Mouse (Mus musculus): ENCODE measurements around the gene Rps23.
A peak's percentile ranks its signal among the peaks of the same experiment; 100 is the strongest.
"Not testable (repeated sequence)": the region's sequence is repeated elsewhere in the genome, so short reads cannot be mapped to it uniquely, and the experiment has no call there.

Rps23 gene

DNA sequence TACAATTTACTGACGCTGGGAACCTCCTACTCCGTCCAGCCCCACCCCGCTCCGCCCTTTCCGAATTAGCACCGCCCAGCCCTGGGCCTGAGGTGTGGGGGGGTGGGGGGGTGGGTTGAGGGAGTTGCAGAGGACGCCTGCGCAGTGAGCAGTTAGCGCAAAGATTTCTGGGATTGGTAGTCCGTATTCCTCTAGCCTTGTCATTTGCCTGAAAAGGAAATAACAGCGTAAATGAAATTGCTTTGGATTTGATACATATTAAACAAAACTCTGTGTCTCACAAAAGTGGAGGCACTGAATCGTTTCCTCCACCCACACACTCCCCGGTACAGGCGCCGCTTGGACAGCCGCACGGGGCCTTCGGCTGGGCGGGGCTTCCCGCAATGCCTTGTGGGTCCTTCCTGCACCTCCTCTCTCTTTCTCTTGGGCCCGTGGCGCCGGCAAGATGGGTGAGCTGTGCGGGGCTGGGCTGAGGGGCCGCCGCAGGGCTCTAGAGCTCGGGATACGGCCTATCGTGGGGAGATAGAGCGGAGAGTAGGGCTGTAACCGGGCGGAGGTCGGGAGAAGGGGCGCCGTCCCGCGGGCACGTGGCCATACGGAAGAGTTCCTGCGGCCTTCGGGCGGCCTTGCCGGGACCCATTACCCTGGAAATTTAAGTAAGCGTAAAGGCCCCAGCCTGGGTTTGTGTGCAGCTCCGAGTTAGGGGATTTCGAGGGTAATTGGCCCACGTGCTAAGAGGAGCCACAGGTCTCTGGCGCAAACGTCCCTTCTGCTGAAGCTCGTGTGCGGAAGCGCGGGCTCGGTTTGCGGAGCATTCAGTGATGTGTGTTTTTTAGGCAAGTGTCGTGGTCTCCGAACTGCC is at the start of gene Rps23:
Rps23 (plus strand) TSS at position 208 of the 862 bp plus-strand sequence.
- peak; percentile 93 for DNase-seq

DNA sequence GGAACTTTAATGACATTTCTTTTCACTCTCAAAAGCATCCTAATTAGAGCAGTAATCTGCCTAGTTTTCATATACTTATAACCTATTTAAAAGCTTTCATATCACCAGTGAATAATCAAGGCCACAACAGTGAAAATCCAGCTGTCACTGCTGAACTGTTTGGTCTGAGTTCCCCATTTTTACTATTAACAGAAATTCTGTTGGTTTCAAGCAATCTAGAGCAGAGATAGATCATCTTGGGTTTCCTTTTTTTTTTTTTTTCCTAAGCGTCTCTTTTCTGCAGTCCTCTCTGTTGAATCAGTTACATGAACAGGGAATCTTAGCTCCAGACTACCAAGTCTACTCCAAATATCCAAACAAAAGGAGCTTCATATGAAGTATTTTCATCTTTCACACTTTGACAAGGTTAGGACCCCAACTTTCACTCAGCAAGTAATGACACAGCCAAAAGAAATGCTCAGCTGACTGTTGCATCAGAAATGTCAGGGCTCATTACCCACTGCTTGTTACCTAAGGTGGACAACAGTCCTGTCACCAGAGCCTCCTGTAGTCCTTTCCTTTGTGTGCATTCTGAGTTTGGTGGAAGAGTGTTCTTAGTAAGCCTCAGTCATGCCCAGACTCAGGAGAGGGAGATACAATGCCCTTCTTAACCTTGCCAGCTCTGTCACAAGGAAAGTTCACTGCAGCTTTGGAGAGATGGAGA is 40.9 kb upstream of the Rps23 start:
- no peak for DNase-seq

DNA sequence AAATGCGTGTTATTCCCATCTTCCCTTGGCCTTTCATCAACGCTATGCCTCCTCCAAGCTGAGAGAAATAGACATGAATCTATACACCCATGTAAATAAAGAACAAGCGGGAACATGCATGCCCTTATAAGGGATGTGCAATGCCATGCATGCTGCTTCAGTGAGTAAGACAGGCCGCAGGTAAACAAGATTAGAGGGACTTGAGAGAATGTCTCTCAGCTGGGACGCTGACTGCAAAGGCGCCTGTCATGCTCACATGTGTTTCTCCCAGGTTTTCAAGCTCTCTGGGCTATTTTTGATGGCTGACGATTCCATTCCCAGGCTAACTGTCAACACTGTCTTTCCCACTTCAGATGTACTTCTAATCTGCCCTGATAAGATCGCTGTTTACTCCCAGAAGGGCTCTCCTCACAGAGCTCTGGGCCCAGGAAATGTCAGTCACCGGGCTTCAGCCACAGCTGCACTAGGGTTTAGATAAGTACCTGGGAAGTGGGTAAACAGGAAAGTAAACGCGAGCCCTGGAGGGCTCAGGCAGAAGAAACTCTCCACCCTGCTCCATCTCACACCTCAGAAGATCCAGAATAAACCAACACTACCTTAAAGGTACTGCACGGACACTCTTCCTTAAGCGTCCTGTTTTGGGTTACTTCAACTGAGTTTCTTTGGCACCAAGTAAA is 36.8 kb upstream of the Rps23 start:
- DNase-seq = no peak

DNA sequence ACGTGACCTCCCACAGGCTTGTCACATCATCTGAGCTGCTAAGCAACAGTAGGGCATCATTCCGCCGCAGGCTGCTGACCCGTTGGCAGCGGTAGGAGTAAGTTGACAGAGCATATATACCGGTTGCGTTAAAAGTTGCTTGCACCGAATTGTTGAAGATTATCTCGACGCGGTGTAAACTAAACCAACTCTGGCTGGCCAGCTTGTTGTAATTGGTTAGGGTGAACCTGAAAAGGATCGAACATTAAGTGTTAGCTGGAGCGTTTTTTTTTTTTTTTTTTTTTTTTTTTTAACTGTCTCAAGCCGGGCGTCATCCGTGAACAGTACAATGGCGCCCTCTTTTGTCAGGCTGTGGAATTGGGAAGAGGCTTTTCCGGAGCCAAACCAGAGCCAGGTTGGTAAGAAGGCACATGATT is 36.2 kb upstream of the Rps23 start:
- DNase-seq = peak; percentile 75

DNA sequence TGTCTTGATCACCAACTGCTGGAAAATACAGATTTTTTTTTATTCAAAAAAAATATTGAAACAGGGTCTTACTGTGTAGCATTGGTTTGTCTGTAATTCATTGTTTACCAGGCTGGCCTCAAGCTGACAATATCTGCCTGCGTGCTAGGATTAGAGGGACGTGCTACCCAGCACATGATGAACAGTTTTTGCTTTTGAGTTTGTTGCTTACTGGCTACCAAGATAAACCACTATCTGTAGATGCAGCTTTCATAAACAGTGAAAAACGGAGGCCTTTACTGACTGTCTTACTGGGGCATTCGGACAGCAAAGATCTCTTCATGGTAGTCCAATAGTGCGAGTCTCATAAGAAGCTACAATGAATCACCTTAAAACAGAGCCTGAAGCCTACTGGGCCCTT is 32.6 kb upstream of the Rps23 start:
- no peak for DNase-seq

DNA sequence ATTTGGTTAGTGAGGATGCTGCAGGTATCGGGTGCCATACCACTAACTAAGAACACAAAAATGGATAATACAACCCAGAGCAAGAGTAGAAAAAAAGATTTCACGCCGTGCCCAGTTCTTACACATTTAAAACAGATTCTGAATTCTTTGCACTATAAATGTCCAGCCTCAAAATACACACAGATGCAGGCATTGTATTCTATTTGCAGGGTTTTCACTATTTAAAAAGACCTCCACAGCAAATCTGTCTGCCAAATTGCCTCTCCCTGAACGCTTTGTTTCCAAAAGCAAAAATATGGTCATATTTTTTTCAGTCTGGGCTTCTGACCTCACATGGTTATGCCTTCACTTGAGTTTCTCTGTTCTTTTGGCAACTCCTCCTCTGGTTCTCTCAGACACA is 27.9 kb upstream of the Rps23 start:
- DNase-seq = no peak

DNA sequence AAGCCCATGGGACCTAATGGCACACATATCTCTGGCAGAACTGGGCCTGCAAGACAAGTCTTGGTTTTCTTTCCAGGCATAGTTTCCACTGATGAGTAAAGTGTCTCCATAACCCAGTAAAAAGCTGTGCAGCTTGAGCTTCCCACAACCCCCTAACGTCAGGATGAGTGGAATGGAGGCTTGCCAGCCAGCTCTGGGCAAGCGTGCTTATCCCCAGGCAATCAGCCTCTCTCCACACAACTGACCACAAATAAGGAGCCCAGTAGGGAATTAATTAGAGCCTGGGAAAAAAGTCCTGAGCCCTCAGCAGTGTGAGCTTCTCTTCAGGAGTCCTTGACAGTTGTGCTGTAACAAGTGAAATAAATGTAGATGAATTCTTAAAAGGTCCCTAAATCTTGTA is 26.7 kb upstream of the Rps23 start:
- no peak for DNase-seq

DNA sequence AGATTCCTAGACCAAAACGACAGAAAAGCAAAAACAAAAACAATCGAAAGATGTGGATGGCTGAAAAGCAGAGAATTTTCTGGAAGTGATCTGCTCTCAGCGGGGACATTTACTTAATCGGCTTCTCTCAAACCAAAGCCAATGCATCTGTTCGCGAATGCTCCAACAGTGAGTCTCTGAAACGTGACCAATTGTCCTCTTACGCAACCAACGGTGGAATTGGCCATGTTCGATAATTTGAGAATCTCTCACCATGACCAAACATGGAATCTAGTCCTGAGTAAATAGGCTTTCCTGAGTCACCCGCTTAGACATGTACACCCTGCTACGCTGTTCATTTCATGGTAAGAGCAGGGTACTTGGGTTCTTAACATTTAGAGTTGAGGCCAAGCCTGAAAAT is 25.9 kb upstream of the Rps23 start:
- DNase-seq = no peak

DNA sequence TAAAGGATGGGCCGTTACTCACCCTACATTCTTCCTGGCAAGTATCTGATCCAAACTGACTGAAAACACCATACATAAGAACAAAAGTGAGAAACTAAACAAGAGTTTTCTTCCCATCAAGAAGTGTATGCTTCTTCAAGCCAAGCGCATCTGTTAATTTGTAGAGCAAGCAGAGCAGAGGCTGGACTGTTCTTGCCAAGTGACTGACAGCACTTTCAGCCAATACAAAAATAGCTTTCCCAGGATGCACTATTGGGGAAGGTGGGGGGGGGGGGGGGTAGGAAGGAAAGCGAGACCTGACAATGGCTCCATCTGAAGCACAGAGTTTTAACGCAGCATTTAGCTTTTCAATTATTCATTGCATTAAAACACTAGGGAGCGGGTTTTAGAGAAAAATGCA is 17.6 kb upstream of the Rps23 start, which contains the start of gene Atp6ap1l:
Atp6ap1l (minus strand) TSS at position 180 of the 400 bp plus-strand sequence.
- no peak for DNase-seq

DNA sequence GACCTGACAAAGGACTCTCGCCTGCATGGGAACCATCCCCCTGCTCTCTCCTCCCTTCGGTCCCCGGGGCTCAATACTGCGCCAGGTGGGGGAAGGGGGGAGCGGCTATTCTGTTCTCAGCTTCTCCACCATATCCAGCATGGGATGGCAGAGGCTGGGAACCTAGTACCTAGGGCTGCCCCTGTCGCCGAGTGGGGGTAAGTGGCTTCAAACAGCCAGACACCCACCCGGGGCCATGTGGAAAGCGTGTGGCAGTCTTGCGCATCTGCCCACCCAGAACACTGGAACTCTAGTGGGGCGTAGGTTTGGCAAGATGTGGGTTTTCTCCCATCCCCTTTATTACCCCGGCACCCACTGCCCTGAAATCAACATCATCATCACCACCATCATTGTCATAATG is 15.4 kb upstream of the Rps23 start:
- no peak for DNase-seq

DNA sequence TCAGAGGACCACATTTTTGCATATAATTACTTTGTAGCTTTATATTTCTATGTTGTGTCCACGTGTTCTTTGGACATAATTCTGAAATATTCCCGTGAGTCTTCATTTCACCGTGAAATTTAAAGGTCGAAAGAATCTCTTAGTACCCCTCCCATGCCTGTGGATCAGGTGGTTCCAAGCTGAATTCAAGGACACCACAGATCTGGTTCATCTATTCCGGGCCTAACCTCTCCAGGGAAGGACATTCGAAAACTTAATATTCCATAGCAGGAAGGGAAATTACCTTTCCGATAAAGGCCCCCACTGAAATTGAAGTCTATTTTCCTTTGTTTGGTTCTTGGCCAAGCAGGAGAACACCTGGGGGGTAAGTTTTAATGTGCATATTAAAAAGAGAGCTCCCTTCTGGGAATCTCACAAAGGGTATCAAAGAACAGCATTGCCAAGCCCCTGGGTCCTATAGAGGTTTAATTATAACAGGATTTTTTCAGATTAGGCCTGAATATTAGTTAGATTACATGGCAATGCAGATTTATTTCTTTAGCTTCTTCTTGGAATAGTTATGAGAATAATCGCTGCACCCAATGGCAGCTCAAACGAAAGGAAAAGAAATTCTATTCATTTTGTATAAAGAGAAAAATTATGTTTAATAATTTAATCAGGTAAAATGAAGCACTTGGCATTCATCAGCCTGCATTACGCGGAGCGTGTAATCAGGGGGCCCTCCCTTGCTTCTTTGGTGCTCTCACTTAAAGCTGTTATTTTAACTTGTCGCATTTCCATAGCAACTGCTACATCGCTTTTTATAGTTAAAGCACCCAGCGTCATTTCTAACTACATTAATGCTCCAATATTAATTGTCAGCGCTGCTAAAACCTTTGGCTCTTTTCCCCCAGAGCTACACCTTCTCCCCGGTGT is 9.7 kb upstream of the Rps23 start:
- no peak for DNase-seq

DNA sequence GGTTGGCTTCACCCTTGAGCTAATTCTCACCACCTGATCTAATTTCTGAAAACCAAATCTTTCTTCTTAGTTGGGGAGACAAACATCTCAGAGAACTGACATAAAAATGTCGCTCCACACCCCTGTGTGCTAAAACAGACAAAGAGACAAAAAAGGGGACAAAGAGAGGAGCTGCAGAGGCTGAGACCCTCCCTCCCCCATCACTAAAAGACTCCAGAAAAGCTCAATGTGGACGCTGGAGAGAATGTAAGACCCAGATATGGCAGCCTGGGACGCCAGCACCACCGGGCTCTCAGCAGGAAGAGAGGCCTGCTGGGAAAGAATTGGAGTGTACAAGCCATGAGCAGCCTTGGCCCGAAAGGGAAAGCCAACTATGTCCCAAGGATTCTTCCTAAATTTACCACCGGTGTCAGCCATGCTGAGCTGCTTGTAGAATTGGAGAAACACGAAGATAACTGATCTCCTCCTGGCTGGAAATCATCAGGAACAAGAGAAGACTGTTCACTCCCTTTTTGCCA is 9.0 kb upstream of the Rps23 start:
- DNase-seq = no peak

DNA sequence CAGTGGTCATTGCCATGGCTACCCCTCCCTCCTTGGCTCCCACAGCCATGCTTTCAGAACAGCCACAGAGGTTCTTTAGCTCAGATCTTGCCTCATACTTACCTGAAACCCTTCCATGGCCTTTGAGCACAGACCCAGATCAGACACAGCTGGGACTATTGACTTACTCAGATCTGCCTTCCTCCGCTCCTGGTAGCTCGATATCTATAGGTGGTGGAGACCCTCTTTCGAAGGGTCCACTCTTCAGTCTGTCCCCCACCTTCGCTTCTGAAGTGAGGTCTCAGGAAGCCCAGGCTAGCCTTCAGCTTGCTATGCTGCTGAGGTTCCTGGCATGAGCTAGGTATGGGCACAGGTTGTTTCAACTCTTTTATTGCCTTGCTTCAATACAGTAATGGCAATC is 8.0 kb upstream of the Rps23 start:
- DNase-seq = no peak

DNA sequence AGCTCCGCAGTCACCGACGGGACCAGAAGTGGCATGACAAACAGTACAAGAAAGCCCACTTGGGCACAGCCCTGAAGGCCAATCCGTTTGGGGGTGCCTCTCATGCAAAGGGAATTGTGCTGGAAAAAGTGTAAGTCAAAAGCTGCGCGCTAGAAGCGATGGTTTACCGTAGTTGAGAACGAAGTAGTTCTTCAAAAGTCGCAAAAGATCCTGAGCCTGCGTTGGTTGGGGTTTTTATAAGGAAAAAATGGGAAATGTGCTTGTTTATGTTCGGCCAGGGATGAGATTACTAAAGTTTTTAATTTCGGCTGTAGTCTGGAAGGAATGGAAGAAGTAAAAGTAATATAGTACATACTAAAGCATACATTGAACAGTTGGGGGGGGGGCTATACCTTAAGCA is 859 bp downstream of the Rps23 start:
- not testable (repeated sequence) for DNase-seq

DNA sequence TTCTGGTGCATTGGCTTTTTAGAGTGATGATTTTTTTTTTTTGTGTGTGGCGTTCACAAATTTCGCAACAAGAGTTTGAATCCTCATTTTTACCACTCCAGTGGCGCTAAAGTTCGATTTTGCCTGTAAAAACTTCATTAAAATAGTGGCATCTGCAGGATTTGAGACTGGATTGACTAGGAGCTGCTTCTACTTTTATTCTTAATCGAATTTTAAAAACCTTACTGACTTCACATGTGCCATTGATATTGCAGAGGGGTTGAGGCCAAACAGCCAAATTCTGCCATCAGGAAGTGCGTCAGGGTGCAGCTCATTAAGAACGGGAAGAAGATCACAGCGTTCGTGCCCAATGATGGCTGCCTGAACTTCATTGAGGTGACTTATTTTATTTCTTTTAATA is 1.3 kb downstream of the Rps23 start:
- no peak for DNase-seq

DNA sequence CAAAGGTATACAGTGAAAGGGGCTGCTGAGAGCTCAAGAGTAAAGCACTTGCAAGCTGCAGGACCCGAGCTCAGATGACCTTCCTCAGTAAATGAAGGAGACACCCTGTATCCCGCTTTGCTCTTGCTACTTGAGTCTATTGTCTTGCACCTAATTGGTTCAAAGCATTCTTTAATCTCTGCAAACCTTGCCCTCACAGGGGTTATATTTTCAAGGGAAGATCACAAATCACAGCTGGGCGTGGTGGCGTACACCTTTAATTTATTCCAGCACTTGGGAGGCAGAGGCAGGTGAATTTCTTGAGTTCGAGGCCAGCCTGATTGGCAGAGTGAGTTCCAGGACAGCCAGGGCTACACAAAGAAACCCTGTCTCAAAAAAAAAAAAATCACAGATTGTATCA is 2.4 kb downstream of the Rps23 start:
- DNase-seq = no peak

DNA sequence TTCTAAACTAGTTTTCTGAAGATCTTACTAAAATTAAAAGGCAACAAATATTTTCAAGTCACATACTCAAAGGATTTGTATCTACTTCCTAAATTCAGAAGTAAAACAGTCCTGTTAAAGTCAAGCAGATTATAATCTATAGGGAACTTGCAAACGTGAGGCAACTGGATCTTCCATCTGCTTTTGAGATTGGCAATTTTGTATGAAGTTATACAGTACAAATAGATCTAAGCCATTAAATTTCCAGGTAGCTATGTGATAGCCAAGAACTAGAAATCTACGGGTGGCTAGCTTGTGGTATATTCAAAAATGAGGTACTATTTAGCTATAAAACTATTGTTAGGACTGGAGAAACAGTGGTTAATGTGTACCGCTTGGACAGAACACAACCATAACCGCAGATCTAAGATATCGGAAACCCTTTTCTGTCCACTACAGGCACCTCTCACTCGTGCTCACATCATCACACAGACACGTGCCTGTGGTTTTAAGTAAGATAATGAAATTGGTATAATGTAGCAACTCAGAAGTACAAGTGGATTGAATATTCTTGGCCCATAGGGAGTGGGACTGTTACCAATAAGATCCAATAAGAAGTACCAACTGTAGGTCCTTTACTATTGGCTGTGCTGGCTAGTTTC is 3.5 kb downstream of the Rps23 start:
- no peak for DNase-seq

DNA sequence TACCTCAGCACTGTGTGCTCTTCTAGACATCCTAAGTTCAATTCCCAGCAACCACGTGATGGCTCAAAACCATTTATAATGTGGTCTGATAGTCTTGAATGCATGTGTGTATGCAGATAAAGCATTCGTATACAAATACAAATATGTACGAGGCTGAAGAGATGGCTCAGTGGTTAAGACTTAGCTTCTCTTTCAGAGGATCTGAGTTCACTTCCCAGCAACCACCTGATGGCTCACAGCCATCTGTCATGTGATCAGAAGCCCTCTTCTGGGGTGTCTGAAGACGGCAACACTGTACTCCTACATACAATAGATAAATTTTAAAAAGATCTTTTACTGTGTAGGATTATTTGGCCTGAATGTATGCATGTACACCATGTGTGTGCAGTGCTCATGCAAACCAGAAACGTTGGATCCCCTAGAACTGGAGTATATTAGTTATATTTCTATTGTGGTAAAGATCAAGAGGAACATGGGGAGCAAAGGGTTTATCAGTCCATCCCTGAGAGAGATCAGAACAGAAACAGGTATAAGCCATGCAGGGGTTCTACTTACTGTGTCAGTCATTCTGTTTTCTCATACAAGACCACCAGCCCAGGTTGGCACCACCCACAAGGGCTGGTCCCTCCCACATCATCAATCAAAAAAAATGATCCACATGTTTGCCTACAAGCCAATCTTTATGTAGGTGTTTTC is 4.3 kb downstream of the Rps23 start:
- DNase-seq = no peak

DNA sequence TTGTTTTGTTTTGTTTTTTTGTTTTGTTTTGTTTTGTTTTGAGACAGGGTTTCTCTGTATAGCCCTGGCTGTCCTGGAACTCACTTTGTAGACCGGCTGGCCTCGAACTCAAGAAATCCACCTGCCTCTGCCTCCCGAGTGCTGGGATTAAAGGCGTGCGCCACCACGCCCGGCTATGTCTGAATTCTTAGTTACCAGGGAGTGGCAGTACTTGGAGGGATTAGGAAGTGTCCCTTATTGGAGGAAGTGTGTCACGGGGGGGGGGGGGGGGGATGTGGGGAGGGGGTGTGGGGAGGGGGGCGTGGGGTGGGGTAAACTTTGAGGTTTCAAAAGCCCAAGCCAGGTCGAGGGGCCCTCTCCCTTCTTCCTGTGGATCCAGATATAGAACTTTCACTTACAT is 5.5 kb downstream of the Rps23 start:
- DNase-seq = not testable (repeated sequence)

DNA sequence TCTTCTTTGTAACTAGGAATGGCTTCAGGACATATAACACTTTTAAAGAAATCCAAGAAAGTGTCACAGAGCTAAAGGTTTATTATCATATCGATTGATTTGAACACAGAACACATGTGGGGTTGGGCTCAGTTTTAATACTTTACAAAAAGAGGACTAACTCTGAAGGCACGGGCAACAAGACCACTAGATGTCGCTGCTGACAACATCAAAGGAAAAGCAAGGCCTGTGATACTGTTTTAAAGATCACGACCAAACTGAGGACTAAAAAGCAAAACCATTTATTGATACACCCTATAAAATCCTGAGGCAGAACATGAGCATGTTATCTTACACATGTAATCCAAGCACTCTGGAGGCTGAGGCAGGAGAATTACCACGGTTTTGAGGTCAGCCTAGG is 7.1 kb downstream of the Rps23 start:
- DNase-seq = peak; percentile 80

DNA sequence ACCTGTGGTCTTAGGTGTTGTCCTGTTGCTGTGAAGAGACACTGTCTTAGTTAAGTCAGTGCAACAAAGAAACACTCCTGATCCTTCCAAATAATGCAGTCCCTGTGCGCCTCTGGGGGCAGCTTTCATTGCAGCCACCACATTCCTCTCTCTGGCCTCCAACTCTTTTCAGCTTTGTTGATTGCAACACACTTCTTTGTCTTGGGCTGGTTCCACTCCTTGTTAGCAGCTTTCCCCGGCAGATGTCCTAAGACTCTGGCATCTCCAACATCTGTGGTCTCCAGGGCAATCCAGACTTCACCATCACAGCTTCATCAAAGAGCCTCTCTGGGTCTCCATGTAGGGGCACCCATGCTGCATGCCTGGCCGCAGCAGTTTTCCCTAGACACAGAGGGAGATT is 10.5 kb downstream of the Rps23 start:
- no peak for DNase-seq

All from kidney, postnatal 14 days (tissue).